Mouse (Mus musculus) thymus, postnatal 4 days (tissue): Measurements from ENCODE around the gene Lrrfip1.

Experiments used
- DNase-seq: peaks from one replicate; pipeline ENCODE4 v3.0.0; 2021

The Lrrfip1 gene

GRCm38 (mm10) chr1:91086748-91087147 is 88.2 kb downstream of the Lrrfip1 start:
- DNase-seq, result no peak

GRCm38 (mm10) chr1:91088027-91088426 is 89.5 kb downstream of the Lrrfip1 start:
- DNase-seq, result no peak

- no peak for DNase-seq
Observed at GRCm38 (mm10) chr1:91088941-91089340, 90.4 kb downstream of the Lrrfip1 start.

- no peak for DNase-seq
Observed at GRCm38 (mm10) chr1:91090456-91090855, 91.9 kb downstream of the Lrrfip1 start.

GRCm38 (mm10) chr1:91092451-91092850 is 93.9 kb downstream of the Lrrfip1 start:
- DNase-seq, result no peak

- DNase-seq, result no peak
Observed at GRCm38 (mm10) chr1:91093296-91093695, 94.8 kb downstream of the Lrrfip1 start.

GRCm38 (mm10) chr1:91094001-91094400 is 95.5 kb downstream of the Lrrfip1 start:
- no peak for DNase-seq

- DNase-seq, result peak; percentile 35
Observed at GRCm38 (mm10) chr1:91095258-91095657, 96.7 kb downstream of the Lrrfip1 start.

GRCm38 (mm10) chr1:91095853-91096252 is 97.3 kb downstream of the Lrrfip1 start:
- peak; percentile 39 for DNase-seq

GRCm38 (mm10) chr1:91096490-91096889 is 98.0 kb downstream of the Lrrfip1 start:
- peak; percentile 72 for DNase-seq

GRCm38 (mm10) chr1:91097283-91097834 is 98.8 kb downstream of the Lrrfip1 start:
- DNase-seq, result peak; percentile 45

- peak; percentile 90 for DNase-seq
Observed at GRCm38 (mm10) chr1:91098887-91099286, 100.3 kb downstream of the Lrrfip1 start.

GRCm38 (mm10) chr1:91101709-91102440 is 103.3 kb downstream of the Lrrfip1 start:
- no peak for DNase-seq

GRCm38 (mm10) chr1:91103366-91103983 is 104.9 kb downstream of the Lrrfip1 start:
- DNase-seq, result no peak

GRCm38 (mm10) chr1:91107548-91107947 is 109.0 kb downstream of the Lrrfip1 start:
- no peak for DNase-seq

GRCm38 (mm10) chr1:91109302-91109701 is 110.8 kb downstream of the Lrrfip1 start:
- no peak for DNase-seq

- DNase-seq, result no peak
Observed at GRCm38 (mm10) chr1:91112171-91112570, 113.6 kb downstream of the Lrrfip1 start.

- no peak for DNase-seq
Observed at GRCm38 (mm10) chr1:91112606-91113005, 114.1 kb downstream of the Lrrfip1 start.

GRCm38 (mm10) chr1:91122121-91122520 is 123.6 kb downstream of the Lrrfip1 start:
- DNase-seq, result no peak

- no peak for DNase-seq
Observed at GRCm38 (mm10) chr1:91123004-91123403, 124.5 kb downstream of the Lrrfip1 start.

- DNase-seq, result no peak
Observed at GRCm38 (mm10) chr1:91123466-91123865, 124.9 kb downstream of the Lrrfip1 start.

- no peak for DNase-seq
Observed at GRCm38 (mm10) chr1:91128849-91129248, 130.3 kb downstream of the Lrrfip1 start.

GRCm38 (mm10) chr1:91137036-91137435 is 138.5 kb downstream of the Lrrfip1 start:
- no peak for DNase-seq

- DNase-seq, result no peak
Observed at GRCm38 (mm10) chr1:91144813-91145212, 146.3 kb downstream of the Lrrfip1 start, which contains the start of gene Rbm44. Gene Rbm44, plus strand, starts transcription at chr1:91145089.
